Mouse (Mus musculus): ENCODE measurements around the gene B4galt2. TPM values are rescaled to one million over a fixed set of nuclear protein-coding genes. Genes with fewer than 3 reads are reported as not detected.

The B4galt2 gene
- polyA plus RNA-seq, 1 experiment from 2014 or later, result 30.3 TPM

GRCm38 (mm10) chr4:117898111-117898510 is 14.8 kb upstream of the B4galt2 start:
- Histone ChIP-seq H3K36me3 (ENCODE audit: control insufficient read depth, insufficient read depth, low read length) (peaks cover 68% of the 10 kb centered on the region), H3K4me3 (ENCODE audit: low read depth, low read length) (no peak overlapping the region), H3K9me3 (ENCODE audit: control insufficient read depth, low read depth, low read length) (no peaks in the 10 kb centered on the region), H3K27me3 (ENCODE audit: control insufficient read depth, insufficient read depth, low read length) (no peaks in the 10 kb centered on the region), H3K4me2 (replicated peaks; ENCODE audit: low read depth, low read length) (no peak overlapping the region), H3K9ac (replicated peaks; ENCODE audit: low read depth, low read length) (no peak overlapping the region), H3K4me1 (ENCODE audit: control insufficient read depth, insufficient read depth, low read length) (no peaks in the 10 kb centered on the region), H3K27ac (ENCODE audit: low read length) (no peak overlapping the region)
- ATAC-seq (ENCODE audit: insufficient number of reproducible peaks, insufficient read depth, low FRiP score, low read depth), result no peak
- WGBS, result 70% methylated on average over 3 of the region's 3 CpGs

- Histone ChIP-seq H3K9me3 (ENCODE audit: control insufficient read depth, low read depth, low read length) (no peaks in the 10 kb centered on the region), H3K36me3 (ENCODE audit: control insufficient read depth, insufficient read depth, low read length) (peaks cover 52% of the 10 kb centered on the region), H3K27me3 (ENCODE audit: control insufficient read depth, insufficient read depth, low read length) (no peaks in the 10 kb centered on the region), H3K4me3 (ENCODE audit: low read depth, low read length) (no peak overlapping the region), H3K4me2 (replicated peaks; ENCODE audit: low read depth, low read length) (no peak overlapping the region), H3K27ac (ENCODE audit: low read length) (no peak overlapping the region), H3K4me1 (ENCODE audit: control insufficient read depth, insufficient read depth, low read length) (0 out of 2 replicates have a peak, but pooled peaks cover 3% of the 10 kb centered on the region), H3K9ac (replicated peaks; ENCODE audit: low read depth, low read length) (no peak overlapping the region)
- WGBS, result 95% methylated on average over 6 of the region's 6 CpGs
- no peak for ATAC-seq (ENCODE audit: insufficient number of reproducible peaks, insufficient read depth, low FRiP score, low read depth)
Observed at GRCm38 (mm10) chr4:117896031-117896430, 12.7 kb upstream of the B4galt2 start.

DNA sequence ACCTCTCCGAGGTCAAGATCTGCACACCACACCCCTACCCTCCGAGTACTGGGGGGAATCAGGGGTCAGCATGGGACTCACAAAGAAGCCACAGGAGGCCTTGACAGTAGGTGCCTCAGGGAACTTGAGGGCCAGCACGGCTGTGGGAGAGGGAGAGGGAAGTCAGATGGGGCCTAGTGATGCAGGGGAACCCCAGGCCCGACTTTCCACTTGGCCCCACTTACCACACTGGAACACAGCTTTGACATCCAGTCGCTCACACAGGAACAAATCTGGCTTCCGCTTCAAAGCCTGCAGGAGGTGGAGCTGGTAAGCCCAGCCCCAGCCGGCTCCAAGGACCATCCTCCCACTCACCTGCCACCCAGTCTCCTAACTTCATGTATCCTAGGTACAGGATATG is 12.1 kb upstream of the B4galt2 start:
- 85% methylated on average over 7 of the region's 7 CpGs for WGBS
- H3K9me3 ChIP-seq (ENCODE audit: control insufficient read depth, low read depth, low read length), result no peaks in the 10 kb centered on the region
- ATAC-seq (ENCODE audit: insufficient number of reproducible peaks, insufficient read depth, low FRiP score, low read depth), result no peak
- 0 out of 2 replicates have a peak, but pooled peaks cover 7% of the 10 kb centered on the region for H3K4me1 ChIP-seq (ENCODE audit: control insufficient read depth, insufficient read depth, low read length)
- H3K27ac ChIP-seq (ENCODE audit: low read length), result no peak overlapping the region
- no peak overlapping the region for H3K4me3 ChIP-seq (ENCODE audit: low read depth, low read length)
- H3K36me3 ChIP-seq (ENCODE audit: control insufficient read depth, insufficient read depth, low read length), result peaks cover 45% of the 10 kb centered on the region
- no peak overlapping the region for H3K4me2 ChIP-seq (replicated peaks; ENCODE audit: low read depth, low read length)
- H3K27me3 ChIP-seq (ENCODE audit: control insufficient read depth, insufficient read depth, low read length), result no peaks in the 10 kb centered on the region
- no peak overlapping the region for H3K9ac ChIP-seq (replicated peaks; ENCODE audit: low read depth, low read length)

DNA sequence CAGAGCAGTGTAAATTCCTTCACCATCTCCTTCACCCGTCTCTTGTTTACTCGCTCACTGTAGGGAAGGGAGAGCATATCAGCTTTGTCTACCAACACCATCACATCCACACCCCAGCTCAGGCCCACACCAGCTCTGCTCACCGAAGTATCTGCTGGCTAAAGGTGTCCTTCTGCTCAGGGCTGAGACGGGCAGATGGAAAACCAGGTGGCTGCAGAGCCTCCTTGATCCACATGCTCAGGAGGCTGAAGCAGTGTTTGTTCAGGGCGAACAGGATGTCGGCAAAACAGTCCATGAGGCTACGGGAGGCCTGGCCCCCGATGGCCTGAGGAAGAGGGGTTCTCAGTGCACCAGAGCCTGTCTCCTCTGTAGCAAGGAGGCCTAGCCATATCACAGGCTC is 11.3 kb upstream of the B4galt2 start:
- 0 out of 2 replicates have a peak, but pooled peaks cover 7% of the 10 kb centered on the region for H3K4me1 ChIP-seq (ENCODE audit: control insufficient read depth, insufficient read depth, low read length)
- no peaks in the 10 kb centered on the region for H3K9me3 ChIP-seq (ENCODE audit: control insufficient read depth, low read depth, low read length)
- H3K36me3 ChIP-seq (ENCODE audit: control insufficient read depth, insufficient read depth, low read length), result peaks cover 37% of the 10 kb centered on the region
- no peak overlapping the region for H3K4me3 ChIP-seq (ENCODE audit: low read depth, low read length)
- H3K27ac ChIP-seq (ENCODE audit: low read length), result no peak overlapping the region
- H3K9ac ChIP-seq (replicated peaks; ENCODE audit: low read depth, low read length), result no peak overlapping the region
- ATAC-seq (ENCODE audit: insufficient number of reproducible peaks, insufficient read depth, low FRiP score, low read depth), result no peak
- no peaks in the 10 kb centered on the region for H3K27me3 ChIP-seq (ENCODE audit: control insufficient read depth, insufficient read depth, low read length)
- 82% methylated on average over 8 of the region's 8 CpGs for WGBS
- no peak overlapping the region for H3K4me2 ChIP-seq (replicated peaks; ENCODE audit: low read depth, low read length)

- Histone ChIP-seq H3K27ac (ENCODE audit: low read length) (no peak overlapping the region), H3K9ac (replicated peaks; ENCODE audit: low read depth, low read length) (no peak overlapping the region), H3K9me3 (ENCODE audit: control insufficient read depth, low read depth, low read length) (no peaks in the 10 kb centered on the region), H3K4me3 (ENCODE audit: low read depth, low read length) (no peak overlapping the region), H3K36me3 (ENCODE audit: control insufficient read depth, insufficient read depth, low read length) (peaks cover 25% of the 10 kb centered on the region), H3K4me1 (ENCODE audit: control insufficient read depth, insufficient read depth, low read length) (0 out of 2 replicates have a peak, but pooled peaks cover 7% of the 10 kb centered on the region), H3K27me3 (ENCODE audit: control insufficient read depth, insufficient read depth, low read length) (no peaks in the 10 kb centered on the region), H3K4me2 (replicated peaks; ENCODE audit: low read depth, low read length) (no peak overlapping the region)
- ATAC-seq (ENCODE audit: insufficient number of reproducible peaks, insufficient read depth, low FRiP score, low read depth), result no peak
- 16% methylated on average over 9 of the region's 9 CpGs for WGBS
Observed at GRCm38 (mm10) chr4:117893376-117893775, 10.1 kb upstream of the B4galt2 start.

- H3K9ac ChIP-seq (replicated peaks; ENCODE audit: low read depth, low read length), result peak within 1 kb of the TSS; percentile 40; the same call in 1 of the 2 replicates
- H3K9me3 ChIP-seq (ENCODE audit: control insufficient read depth, low read depth, low read length), result no peaks in the 10 kb centered on the region
- no peaks in the 10 kb centered on the region for H3K27me3 ChIP-seq (ENCODE audit: control insufficient read depth, insufficient read depth, low read length)
- peak within 1 kb of the TSS; percentile 76 for H3K4me3 ChIP-seq (ENCODE audit: low read depth, low read length)
- peak within 1 kb of the TSS; percentile 88 for H3K4me2 ChIP-seq (replicated peaks; ENCODE audit: low read depth, low read length)
- under 1% methylated on average over 21 of the region's 21 CpGs for WGBS
- 0 out of 2 replicates have a peak, but pooled peaks cover 7% of the 10 kb centered on the region for H3K4me1 ChIP-seq (ENCODE audit: control insufficient read depth, insufficient read depth, low read length)
- H3K36me3 ChIP-seq (ENCODE audit: control insufficient read depth, insufficient read depth, low read length), result peaks cover 13% of the 10 kb centered on the region
- H3K27ac ChIP-seq (ENCODE audit: low read length), result no peak within 1 kb of the TSS
- peak; percentile 86 for ATAC-seq (ENCODE audit: insufficient number of reproducible peaks, insufficient read depth, low FRiP score, low read depth)
Observed at GRCm38 (mm10) chr4:117891738-117892161, 8.5 kb upstream of the B4galt2 start, which contains the start of gene Dph2. Gene Dph2, minus strand, starts transcription at chr4:117892032.

DNA sequence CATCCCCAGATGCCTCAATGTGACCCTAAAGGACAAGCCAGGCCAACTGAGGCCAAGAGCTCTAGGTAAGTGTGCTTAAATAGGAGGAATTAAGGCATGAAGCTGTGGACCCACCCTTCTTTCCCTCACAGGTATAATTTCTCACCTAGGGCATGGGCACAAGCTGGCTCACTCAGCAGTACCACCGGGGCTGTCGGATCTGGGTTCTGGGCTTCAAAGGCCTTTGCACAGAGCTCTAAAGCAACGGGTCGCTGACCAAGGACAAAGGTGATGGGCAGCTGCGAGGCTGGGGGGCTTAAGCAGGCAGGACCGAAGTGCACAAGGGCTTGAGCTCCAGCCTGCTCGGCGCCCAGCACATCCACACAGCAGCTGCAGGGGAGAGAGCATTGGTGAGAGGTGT is 7.5 kb upstream of the B4galt2 start:
- Histone ChIP-seq H3K4me3 (ENCODE audit: low read depth, low read length) (peak overlapping the region; percentile 76; the same call in 1 of the 2 replicates), H3K36me3 (ENCODE audit: control insufficient read depth, insufficient read depth, low read length) (peaks cover 13% of the 10 kb centered on the region), H3K27ac (ENCODE audit: low read length) (no peak overlapping the region), H3K9ac (replicated peaks; ENCODE audit: low read depth, low read length) (no peak overlapping the region), H3K27me3 (ENCODE audit: control insufficient read depth, insufficient read depth, low read length) (no peaks in the 10 kb centered on the region), H3K9me3 (ENCODE audit: control insufficient read depth, low read depth, low read length) (no peaks in the 10 kb centered on the region), H3K4me2 (replicated peaks; ENCODE audit: low read depth, low read length) (peak overlapping the region; percentile 88; the same call in 1 of the 2 replicates), H3K4me1 (ENCODE audit: control insufficient read depth, insufficient read depth, low read length) (peaks cover 11% of the 10 kb centered on the region; the same call in 1 of the 2 replicates)
- ATAC-seq (ENCODE audit: insufficient number of reproducible peaks, insufficient read depth, low FRiP score, low read depth), result no peak
- WGBS, result 91% methylated on average over 8 of the region's 8 CpGs

GRCm38 (mm10) chr4:117890031-117890430 is 6.7 kb upstream of the B4galt2 start:
- Histone ChIP-seq H3K4me2 (replicated peaks; ENCODE audit: low read depth, low read length) (no peak overlapping the region), H3K4me3 (ENCODE audit: low read depth, low read length) (no peak overlapping the region), H3K9ac (replicated peaks; ENCODE audit: low read depth, low read length) (no peak overlapping the region), H3K9me3 (ENCODE audit: control insufficient read depth, low read depth, low read length) (no peaks in the 10 kb centered on the region), H3K27me3 (ENCODE audit: control insufficient read depth, insufficient read depth, low read length) (no peaks in the 10 kb centered on the region), H3K4me1 (ENCODE audit: control insufficient read depth, insufficient read depth, low read length) (peaks cover 11% of the 10 kb centered on the region; the same call in 1 of the 2 replicates), H3K36me3 (ENCODE audit: control insufficient read depth, insufficient read depth, low read length) (peaks cover 16% of the 10 kb centered on the region), H3K27ac (ENCODE audit: low read length) (no peak overlapping the region)
- no peak for ATAC-seq (ENCODE audit: insufficient number of reproducible peaks, insufficient read depth, low FRiP score, low read depth)
- WGBS, result 94% methylated on average over 14 of the region's 14 CpGs

DNA sequence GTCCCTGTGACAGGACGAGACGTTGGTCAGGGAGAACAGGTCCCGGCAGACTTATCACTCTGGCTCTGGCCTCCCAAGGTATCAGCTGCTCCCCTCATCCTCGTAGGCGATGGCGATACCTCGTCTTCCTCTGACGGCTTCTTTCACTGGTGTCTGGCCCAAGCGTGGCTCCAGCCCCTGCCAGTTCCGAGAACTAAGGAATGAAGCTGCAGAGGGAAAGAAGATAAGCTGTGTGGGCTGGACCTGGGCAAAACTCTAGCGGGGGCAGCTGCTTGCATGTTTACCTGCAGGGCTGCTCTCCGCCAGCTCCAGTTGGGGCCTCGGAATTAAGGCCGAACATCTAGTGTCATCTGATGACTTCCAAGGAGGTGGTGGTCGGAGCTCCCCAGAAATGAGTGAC is 6.2 kb upstream of the B4galt2 start:
- Histone ChIP-seq H3K4me1 (ENCODE audit: control insufficient read depth, insufficient read depth, low read length) (peaks cover 11% of the 10 kb centered on the region; the same call in 1 of the 2 replicates), H3K4me2 (replicated peaks; ENCODE audit: low read depth, low read length) (no peak overlapping the region), H3K27ac (ENCODE audit: low read length) (no peak overlapping the region), H3K4me3 (ENCODE audit: low read depth, low read length) (no peak overlapping the region), H3K36me3 (ENCODE audit: control insufficient read depth, insufficient read depth, low read length) (peaks cover 17% of the 10 kb centered on the region), H3K27me3 (ENCODE audit: control insufficient read depth, insufficient read depth, low read length) (no peaks in the 10 kb centered on the region), H3K9ac (replicated peaks; ENCODE audit: low read depth, low read length) (no peak overlapping the region), H3K9me3 (ENCODE audit: control insufficient read depth, low read depth, low read length) (no peaks in the 10 kb centered on the region)
- ATAC-seq (ENCODE audit: insufficient number of reproducible peaks, insufficient read depth, low FRiP score, low read depth), result no peak
- 91% methylated on average over 15 of the region's 15 CpGs for WGBS

Measured in stomach, embryonic 14.5 days (tissue).